Mouse (Mus musculus): ENCODE measurements around the gene Kcnmb4. TPM values are rescaled to one million over a fixed set of nuclear protein-coding genes. Genes with fewer than 3 reads are reported as not detected.

Gene Kcnmb4
- total RNA-seq, 1 experiment from 2014 or later, result not detected

DNA sequence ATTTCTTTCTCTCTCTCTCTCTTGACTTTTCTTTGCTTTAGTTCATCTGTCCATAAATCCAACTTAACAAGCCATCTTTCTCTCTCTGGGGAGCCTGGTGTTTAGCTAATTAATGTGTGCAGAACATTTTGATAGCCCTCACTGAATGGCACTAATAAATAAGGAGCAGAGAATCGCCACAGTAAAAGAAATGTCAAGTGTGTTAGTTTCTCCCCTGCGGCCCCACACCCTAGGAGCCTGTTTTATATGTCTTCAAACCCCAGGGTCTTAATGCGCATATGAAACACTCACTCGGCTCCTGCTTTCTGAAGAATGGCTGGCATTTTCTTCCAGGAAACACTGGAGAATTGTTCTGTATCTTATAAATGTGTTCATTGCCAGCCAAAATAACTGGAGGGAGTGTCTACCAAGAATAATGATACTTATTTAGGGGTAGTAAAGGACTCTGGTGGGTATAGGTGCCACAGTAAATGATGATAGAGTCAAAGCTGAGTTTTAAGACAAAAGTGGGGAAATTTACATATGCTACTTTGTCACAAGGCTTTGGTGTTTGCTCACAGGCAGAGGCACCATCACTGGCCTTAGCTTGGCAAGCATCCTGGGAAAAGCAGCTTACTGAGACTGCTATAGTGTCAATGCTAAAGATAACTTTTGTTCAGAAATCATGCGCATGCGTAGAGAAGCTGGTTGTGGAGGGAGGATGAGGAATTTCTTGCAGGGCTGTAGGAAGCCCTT is 102.5 kb downstream of the Kcnmb4 start:
- ATAC-seq (replicated peaks; ENCODE audit: insufficient number of reproducible peaks, low FRiP score, low TSS enrichment, poor library complexity, severe bottlenecking), result no peak

Other genes with a start within 250 kb of the Kcnmb4 start
- gene Ptprb, start 198.4 kb downstream of the Kcnmb4 start, total RNA-seq (2017), result not detected in 3 replicates
- 85.8 to 176 TPM (median 112 TPM) in 3 replicates for gene Cnot2, start 107.6 kb upstream of the Kcnmb4 start, total RNA-seq (2017)